Mouse (Mus musculus) brain, embryonic 14.5 days (tissue): ENCODE results near the gene Topbp1. TPM values are rescaled to one million over a fixed set of nuclear protein-coding genes. Genes with fewer than 3 reads are reported as not detected.

Source experiments
- DNase-seq: peaks from one replicate; pipeline ENCODE4 v3.0.0-alpha.2; 2011; ENCODE audit warnings: low read depth
- CTCF ChIP-seq: fragments of 200-500 bp; IDR thresholded peaks from 2 replicates; pipeline ENCODE4 v1.5.1; 2012; ENCODE audit warnings: inconsistent platforms, mild to moderate bottlenecking, moderate library complexity, borderline replicate concordance; ENCODE audit not compliant: insufficient read depth, insufficient read length; ENCODE audit errors: extremely low read depth
- POLR2A ChIP-seq: fragments of 200-500 bp; IDR thresholded peaks from 2 replicates; pipeline ENCODE4 v1.6.1; 2012; ENCODE audit warnings: mild to moderate bottlenecking, inconsistent platforms, borderline replicate concordance; ENCODE audit not compliant: poor library complexity, insufficient read depth, insufficient read length, severe bottlenecking; ENCODE audit errors: extremely low read depth
- polyA plus RNA-seq: library from polyadenylated mRNA; depleted of rRNA; stranded (reverse); fragments of >200 nt; gene quantifications from 2 replicates; pipeline ENCODE4 v1.2.3, GENCODE M21; 2012; rRNA removed

Topbp1 gene
- polyA plus RNA-seq, 1 experiment: 32.9 TPM

GRCm38 (mm10) chr9:103393256-103393655, 88.2 kb downstream of the Topbp1 start:
- no peak for DNase-seq
- no peak for TF ChIP-seq CTCF
- no peak for TF ChIP-seq POLR2A

- TF ChIP-seq CTCF (no peak), POLR2A (no peak)
- DNase-seq: peak; percentile 81
Observed at GRCm38 (mm10) chr9:103398509-103399157, 93.6 kb downstream of the Topbp1 start.

Other genes starting within 250 kb of the Topbp1 start
- gene Rab6b, start 193.4 kb upstream of the Topbp1 start, polyA plus RNA-seq: 54.5 and 125 TPM in 2 replicates
- 58.0 and 59.4 TPM in 2 replicates for gene Srprb, start 103.1 kb upstream of the Topbp1 start, polyA plus RNA-seq
- not detected in 2 replicates for gene Gm20425, start 74.9 kb upstream of the Topbp1 start, polyA plus RNA-seq
- 10.2 and 19.0 TPM in 2 replicates for gene Trf, start 74.8 kb upstream of the Topbp1 start, polyA plus RNA-seq
- gene 1300017J02Rik, start 133 bp upstream of the Topbp1 start, polyA plus RNA-seq: 0.22 and 0.47 TPM in 2 replicates
- 56.8 and 85.3 TPM in 2 replicates for gene Cdv3, start 60.6 kb downstream of the Topbp1 start, polyA plus RNA-seq
- gene Bfsp2, start 175.2 kb downstream of the Topbp1 start, polyA plus RNA-seq: 1.8 and 2.1 TPM in 2 replicates